Mouse (Mus musculus) cerebellum, postnatal 36 days (tissue): ENCODE measurements around the gene Jakmip3.
A peak's percentile ranks its signal among the peaks of the same experiment; 100 is the strongest.

Experiments
- DNase-seq, 2 experiments: peaks; one replicate each; pipeline ENCODE4 v3.0.0; 2021 to 2022; ENCODE audit warnings: mixed read lengths in 2 of 2

The Jakmip3 gene

GRCm38 (mm10) chr7:139068182-139068623 lies 127.7 kb downstream of the Jakmip3 start:
- peak; percentile 85 to 95 for DNase-seq

GRCm38 (mm10) chr7:139074189-139074588 lies 133.7 kb downstream of the Jakmip3 start:
- no peak for DNase-seq

GRCm38 (mm10) chr7:139075054-139075794 lies 134.7 kb downstream of the Jakmip3 start:
- DNase-seq = no peak

GRCm38 (mm10) chr7:139077283-139077682 lies 136.8 kb downstream of the Jakmip3 start:
- DNase-seq = peak; percentile 51 to 60

- peak in 1 of 2 experiments; percentile 31 for DNase-seq
These were observed 137.7 kb downstream of the Jakmip3 start for GRCm38 (mm10) chr7:139078181-139078580.

- no peak for DNase-seq
These were observed 138.6 kb downstream of the Jakmip3 start for GRCm38 (mm10) chr7:139079141-139079540.

GRCm38 (mm10) chr7:139080714-139081113 lies 140.2 kb downstream of the Jakmip3 start:
- DNase-seq = peak in 1 of 2 experiments; percentile 42

- DNase-seq = no peak
These were observed 140.6 kb downstream of the Jakmip3 start for GRCm38 (mm10) chr7:139081158-139081557.

GRCm38 (mm10) chr7:139082281-139082680 lies 141.8 kb downstream of the Jakmip3 start:
- DNase-seq = no peak

GRCm38 (mm10) chr7:139084316-139084715 lies 143.8 kb downstream of the Jakmip3 start:
- no peak for DNase-seq

- DNase-seq = peak; percentile 95 to 96
These were observed 145.2 kb downstream of the Jakmip3 start, which contains the start of gene Dpysl4 for GRCm38 (mm10) chr7:139085629-139086194. TSS of gene Dpysl4 (plus strand) at chr7:139086001.

- DNase-seq = peak; percentile 64
These were observed 145.9 kb downstream of the Jakmip3 start for GRCm38 (mm10) chr7:139086195-139087158.

GRCm38 (mm10) chr7:139087801-139088200 lies 147.3 kb downstream of the Jakmip3 start:
- DNase-seq = peak; percentile 59 to 62

- DNase-seq = peak; percentile 45 to 48
These were observed 149.7 kb downstream of the Jakmip3 start for GRCm38 (mm10) chr7:139089892-139090874.

- peak; percentile 22 to 33 for DNase-seq
These were observed 151.2 kb downstream of the Jakmip3 start for GRCm38 (mm10) chr7:139091681-139092080.

GRCm38 (mm10) chr7:139092676-139093075 lies 152.1 kb downstream of the Jakmip3 start:
- DNase-seq = no peak

GRCm38 (mm10) chr7:139093124-139093523 lies 152.6 kb downstream of the Jakmip3 start:
- peak; percentile 83 to 87 for DNase-seq

- DNase-seq = no peak
These were observed 153.3 kb downstream of the Jakmip3 start for GRCm38 (mm10) chr7:139093781-139094180.

- peak; percentile 96 to 97 for DNase-seq
These were observed 154.2 kb downstream of the Jakmip3 start for GRCm38 (mm10) chr7:139094761-139095160.

- DNase-seq = no peak
These were observed 154.8 kb downstream of the Jakmip3 start for GRCm38 (mm10) chr7:139095282-139095681.

GRCm38 (mm10) chr7:139096399-139096798 lies 155.9 kb downstream of the Jakmip3 start:
- DNase-seq = peak in 1 of 2 experiments; percentile 17
